Mouse (Mus musculus): ENCODE measurements around the gene Zfp84. TPM values are rescaled to one million over a fixed set of nuclear protein-coding genes. Genes with fewer than 3 reads are reported as not detected.

The Zfp84 gene
- polyA plus RNA-seq, 1 experiment: 1.8 TPM

GRCm38 (mm10) chr7:29767058-29767686 is 1.2 kb upstream of the Zfp84 start:
- Histone ChIP-seq H3K27me3 (ENCODE audit: control insufficient read depth, insufficient read depth, low read length) (no peaks in the 10 kb centered on the region), H3K4me3 (ENCODE audit: low read depth, low read length) (peak overlapping the region; percentile 70), H3K27ac (ENCODE audit: insufficient read depth, low read depth, low read length) (peak overlapping the region; percentile 44; the same call in 1 of the 2 replicates), H3K36me3 (ENCODE audit: control insufficient read depth, insufficient read depth, low read length) (peaks cover 3% of the 10 kb centered on the region; the same call in 1 of the 2 replicates), H3K4me1 (ENCODE audit: control insufficient read depth, insufficient read depth, insufficient read length, low read length) (peaks cover 11% of the 10 kb centered on the region; the same call in 1 of the 2 replicates)
- WGBS: 2% methylated on average over 15 of the region's 15 CpGs
- TF ChIP-seq POLR2A (IDR thresholded peaks at IDR 0.05; ENCODE audit: low read depth, low read length) (peak; percentile 49; the same call in 1 of the 2 replicates), CTCF (IDR thresholded peaks at IDR 0.05; ENCODE audit: extremely low read depth, insufficient read length, insufficient replicate concordance, low read depth, low read length) (no peak; the same call in 1 of the 2 replicates)

DNA sequence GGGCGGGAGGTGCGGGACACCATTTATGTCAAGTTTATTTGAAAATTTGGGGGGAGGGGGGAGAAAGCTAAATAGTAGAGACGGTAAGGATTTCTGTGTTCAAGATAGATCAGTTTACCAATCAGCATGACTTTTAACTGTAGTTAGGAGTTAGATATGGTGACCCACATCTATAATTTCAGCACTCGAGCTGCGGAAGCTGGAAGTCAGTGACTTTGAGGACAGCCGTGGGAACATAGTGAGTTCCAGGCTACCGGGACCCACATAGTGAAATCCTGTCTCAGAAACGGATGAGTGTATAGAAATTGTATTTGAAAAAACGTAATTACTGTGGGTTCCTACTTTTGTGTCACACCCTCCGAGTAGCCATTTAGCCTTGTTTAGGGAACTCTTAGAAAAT is 628 bp downstream of the Zfp84 start:
- WGBS: 2% methylated on average over 10 of the region's 10 CpGs
- TF ChIP-seq CTCF (IDR thresholded peaks at IDR 0.05; ENCODE audit: extremely low read depth, insufficient read length, insufficient replicate concordance, low read depth, low read length) (no peak), POLR2A (IDR thresholded peaks at IDR 0.05; ENCODE audit: low read depth, low read length) (no peak)
- H3K27ac ChIP-seq (ENCODE audit: insufficient read depth, low read depth, low read length): peak overlapping the region; percentile 91; the same call in 1 of the 2 replicates
- peaks cover 10% of the 10 kb centered on the region for H3K36me3 ChIP-seq (ENCODE audit: control insufficient read depth, insufficient read depth, low read length)
- peaks cover 11% of the 10 kb centered on the region; the same call in 1 of the 2 replicates for H3K4me1 ChIP-seq (ENCODE audit: control insufficient read depth, insufficient read depth, insufficient read length, low read length)
- no peaks in the 10 kb centered on the region for H3K27me3 ChIP-seq (ENCODE audit: control insufficient read depth, insufficient read depth, low read length)
- peak overlapping the region; percentile 99 for H3K4me3 ChIP-seq (ENCODE audit: low read depth, low read length)

GRCm38 (mm10) chr7:29773503-29773902 is 5.2 kb downstream of the Zfp84 start:
- no peak overlapping the region for H3K4me3 ChIP-seq (ENCODE audit: low read depth, low read length)
- WGBS: 92% methylated on average over 7 of the region's 7 CpGs
- no peaks in the 10 kb centered on the region for H3K27me3 ChIP-seq (ENCODE audit: control insufficient read depth, insufficient read depth, low read length)
- H3K36me3 ChIP-seq (ENCODE audit: control insufficient read depth, insufficient read depth, low read length): peaks cover 49% of the 10 kb centered on the region
- peaks cover 8% of the 10 kb centered on the region; the same call in 1 of the 2 replicates for H3K4me1 ChIP-seq (ENCODE audit: control insufficient read depth, insufficient read depth, insufficient read length, low read length)
- no peak overlapping the region for H3K27ac ChIP-seq (ENCODE audit: insufficient read depth, low read depth, low read length)
- no peak for TF ChIP-seq POLR2A (IDR thresholded peaks at IDR 0.05; ENCODE audit: low read depth, low read length)
- TF ChIP-seq CTCF (IDR thresholded peaks at IDR 0.05; ENCODE audit: extremely low read depth, insufficient read length, insufficient replicate concordance, low read depth, low read length): no peak

- no peak for TF ChIP-seq CTCF (IDR thresholded peaks at IDR 0.05; ENCODE audit: extremely low read depth, insufficient read length, insufficient replicate concordance, low read depth, low read length)
- no peak for TF ChIP-seq POLR2A (IDR thresholded peaks at IDR 0.05; ENCODE audit: low read depth, low read length)
- Histone ChIP-seq H3K4me3 (ENCODE audit: low read depth, low read length) (no peak overlapping the region), H3K4me1 (ENCODE audit: control insufficient read depth, insufficient read depth, insufficient read length, low read length) (peaks cover 6% of the 10 kb centered on the region; the same call in 1 of the 2 replicates), H3K27ac (ENCODE audit: insufficient read depth, low read depth, low read length) (no peak overlapping the region), H3K27me3 (ENCODE audit: control insufficient read depth, insufficient read depth, low read length) (no peaks in the 10 kb centered on the region), H3K36me3 (ENCODE audit: control insufficient read depth, insufficient read depth, low read length) (peaks cover 56% of the 10 kb centered on the region)
- 98% methylated on average over 3 of the region's 3 CpGs for WGBS
Measured at GRCm38 (mm10) chr7:29774371-29774770, 6.0 kb downstream of the Zfp84 start.

- peaks cover 56% of the 10 kb centered on the region for H3K36me3 ChIP-seq (ENCODE audit: control insufficient read depth, insufficient read depth, low read length)
- H3K27ac ChIP-seq (ENCODE audit: insufficient read depth, low read depth, low read length): no peak overlapping the region
- H3K27me3 ChIP-seq (ENCODE audit: control insufficient read depth, insufficient read depth, low read length): no peaks in the 10 kb centered on the region
- H3K4me1 ChIP-seq (ENCODE audit: control insufficient read depth, insufficient read depth, insufficient read length, low read length): no peaks in the 10 kb centered on the region
- whole genome bisulfite sequencing: 98% methylated on average over 19 of the region's 19 CpGs
- no peak overlapping the region for H3K4me3 ChIP-seq (ENCODE audit: low read depth, low read length)
- TF ChIP-seq CTCF (IDR thresholded peaks at IDR 0.05; ENCODE audit: extremely low read depth, insufficient read length, insufficient replicate concordance, low read depth, low read length) (no peak), POLR2A (IDR thresholded peaks at IDR 0.05; ENCODE audit: low read depth, low read length) (no peak)
Measured at GRCm38 (mm10) chr7:29776568-29776967, 8.2 kb downstream of the Zfp84 start.

DNA sequence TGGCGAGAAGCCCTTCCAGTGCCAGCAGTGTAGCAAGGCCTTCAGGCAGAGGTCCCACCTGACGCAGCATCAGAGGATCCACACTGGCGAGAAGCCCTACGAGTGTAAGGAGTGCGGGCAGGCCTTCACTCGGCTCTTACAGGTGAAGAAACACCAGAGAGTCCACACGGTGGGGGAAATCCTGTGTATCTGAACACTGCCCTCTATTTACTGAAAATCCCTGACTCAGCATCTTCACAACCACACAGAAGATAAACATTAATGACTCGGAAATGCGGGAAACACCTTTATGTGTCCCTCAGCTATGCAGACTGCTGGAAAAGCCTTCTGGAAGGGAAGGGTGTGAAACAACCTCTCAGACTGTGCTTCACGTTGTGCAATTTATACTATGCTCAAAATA is 9.0 kb downstream of the Zfp84 start:
- H3K27me3 ChIP-seq (ENCODE audit: control insufficient read depth, insufficient read depth, low read length): no peaks in the 10 kb centered on the region
- 96% methylated on average over 10 of the region's 10 CpGs for WGBS
- H3K4me3 ChIP-seq (ENCODE audit: low read depth, low read length): no peak overlapping the region
- H3K27ac ChIP-seq (ENCODE audit: insufficient read depth, low read depth, low read length): no peak overlapping the region
- H3K36me3 ChIP-seq (ENCODE audit: control insufficient read depth, insufficient read depth, low read length): peaks cover 53% of the 10 kb centered on the region
- H3K4me1 ChIP-seq (ENCODE audit: control insufficient read depth, insufficient read depth, insufficient read length, low read length): no peaks in the 10 kb centered on the region
- TF ChIP-seq POLR2A (IDR thresholded peaks at IDR 0.05; ENCODE audit: low read depth, low read length) (no peak), CTCF (IDR thresholded peaks at IDR 0.05; ENCODE audit: extremely low read depth, insufficient read length, insufficient replicate concordance, low read depth, low read length) (no peak)

- Histone ChIP-seq H3K27me3 (ENCODE audit: control insufficient read depth, insufficient read depth, low read length) (no peaks in the 10 kb centered on the region), H3K27ac (ENCODE audit: insufficient read depth, low read depth, low read length) (no peak within 1 kb of the TSS), H3K4me3 (ENCODE audit: low read depth, low read length) (peak within 1 kb of the TSS; percentile 91), H3K4me1 (ENCODE audit: control insufficient read depth, insufficient read depth, insufficient read length, low read length) (peaks cover 3% of the 10 kb centered on the region; the same call in 1 of the 2 replicates), H3K36me3 (ENCODE audit: control insufficient read depth, insufficient read depth, low read length) (peaks cover 2% of the 10 kb centered on the region)
- TF ChIP-seq POLR2A (IDR thresholded peaks at IDR 0.05; ENCODE audit: low read depth, low read length) (no peak), CTCF (IDR thresholded peaks at IDR 0.05; ENCODE audit: extremely low read depth, insufficient read length, insufficient replicate concordance, low read depth, low read length) (no peak)
- 1% methylated on average over 45 of the region's 45 CpGs for WGBS
Measured at GRCm38 (mm10) chr7:29783871-29784551, 15.7 kb downstream of the Zfp84 start, which contains the start of gene Zfp30. TSS of gene Zfp30 (plus strand) at chr7:29783998.

All from small intestine, adult 2 months (tissue).